Comparison of ENCODE assay signal across 8 mouse cellular contexts in genomic region chr16:87354748-87355147, GRCm38 (mm10). TPM values are rescaled to one million over a fixed set of nuclear protein-coding genes. Genes with fewer than 3 reads are reported as not detected.
A peak's percentile ranks its signal among the peaks of the same experiment; 100 is the strongest.
DNase-seq lines count a peak whose midpoint lies in the region; ATAC-seq and TF ChIP-seq lines count a peak whose summit lies in the region.

No protein-coding gene starts in this region.

- no peak for TF ChIP-seq POLR2A in kidney, adult 2 months (IDR thresholded peaks at IDR 0.05; ENCODE audit: low read depth, low read length)

- H3K9ac ChIP-seq in hindbrain, embryonic 15.5 days: peak overlapping the region; percentile 84; the same call in 1 of the 2 replicates
- H3K9ac ChIP-seq in midbrain, embryonic 14.5 days (replicated peaks; ENCODE audit: low read length): peak overlapping the region; percentile 68; the same call in 1 of the 2 replicates

- no peak overlapping the region; the same call in 1 of the 2 replicates for H3K4me3 ChIP-seq in kidney, adult 2 months (ENCODE audit: insufficient read depth, low read depth, low read length)
- H3K4me3 ChIP-seq in hindbrain, embryonic 15.5 days: peak overlapping the region; percentile 95
- peak overlapping the region; percentile 73 for H3K4me3 ChIP-seq in midbrain, embryonic 14.5 days (replicated peaks; ENCODE audit: low read depth, low read length)

- no peaks in the 10 kb centered on the region for H3K9me3 ChIP-seq in hindbrain, embryonic 15.5 days
- peaks cover 5% of the 10 kb centered on the region; the same call in 1 of the 2 replicates for H3K9me3 ChIP-seq in midbrain, embryonic 14.5 days (ENCODE audit: control insufficient read depth, low read length)

- peak overlapping the region; percentile 9; the same call in 1 of the 2 replicates for H3K27ac ChIP-seq in kidney, adult 2 months (ENCODE audit: insufficient read depth, low read depth, low read length)
- H3K27ac ChIP-seq in hindbrain, embryonic 15.5 days (replicated peaks): peak overlapping the region; percentile 99
- 0 out of 2 replicates have a peak overlapping the region, but pooled peaks have one; percentile 95 for H3K27ac ChIP-seq in midbrain, embryonic 14.5 days (replicated peaks; ENCODE audit: low read depth, low read length)

- 44% methylated on average over 7 of the region's 7 CpGs for WGBS in kidney, adult 2 months
- 80% methylated on average over 7 of the region's 7 CpGs for WGBS in hindbrain, embryonic 15.5 days
- 80% methylated on average over 7 of the region's 7 CpGs for WGBS in midbrain, embryonic 14.5 days

- peak; percentile 9 for ATAC-seq in common myeloid progenitor, adult 5-6 weeks (replicated peaks; ENCODE audit: low read depth, poor library complexity, severe bottlenecking)
- ATAC-seq in hindbrain, embryonic 15.5 days (ENCODE audit: low FRiP score, low read depth): no peak
- no peak for ATAC-seq in midbrain, embryonic 14.5 days (ENCODE audit: low FRiP score, low TSS enrichment)

- no peak for TF ChIP-seq CTCF in kidney, adult 2 months (conservative IDR thresholded peaks at IDR 0.05; ENCODE audit: insufficient read depth, insufficient read length, low read depth, low read length)

- H3K27me3 ChIP-seq in kidney, adult 2 months (replicated peaks; ENCODE audit: control insufficient read depth, insufficient read depth, low read length): no peaks in the 10 kb centered on the region
- H3K27me3 ChIP-seq in hindbrain, embryonic 15.5 days: no peaks in the 10 kb centered on the region
- no peaks in the 10 kb centered on the region for H3K27me3 ChIP-seq in midbrain, embryonic 14.5 days (ENCODE audit: control insufficient read depth, insufficient read depth, low read length)

- H3K4me1 ChIP-seq in kidney, adult 2 months (ENCODE audit: control insufficient read depth, insufficient read depth, low read length): no peaks in the 10 kb centered on the region
- H3K4me1 ChIP-seq in hindbrain, embryonic 15.5 days (replicated peaks): 0 out of 2 replicates have a peak, but pooled peaks cover 4% of the 10 kb centered on the region
- 0 out of 2 replicates have a peak, but pooled peaks cover 4% of the 10 kb centered on the region for H3K4me1 ChIP-seq in midbrain, embryonic 14.5 days (ENCODE audit: control insufficient read depth, insufficient read depth, low read length)

- H3K4me2 ChIP-seq in hindbrain, embryonic 15.5 days: peak overlapping the region; percentile 67
- H3K4me2 ChIP-seq in midbrain, embryonic 14.5 days (ENCODE audit: low read length): peak overlapping the region; percentile 53

- no peak for DNase-seq in kidney, adult 2 months
- no peak for DNase-seq in kidney, adult 9 months
- no peak for DNase-seq in midbrain, embryonic 14.5 days
- DNase-seq in urinary bladder, postnatal 4 days (ENCODE audit: low spot score in 2 of 2): no peak
- no peak for DNase-seq in T-cell, adult 2 months (ENCODE audit: low spot score)
- no peak for DNase-seq in thymus, postnatal 25 days

- no peaks in the 10 kb centered on the region for H3K36me3 ChIP-seq in kidney, adult 2 months (ENCODE audit: control insufficient read depth, insufficient read depth, low read length)
- H3K36me3 ChIP-seq in hindbrain, embryonic 15.5 days: peaks cover 18% of the 10 kb centered on the region
- peaks cover 21% of the 10 kb centered on the region for H3K36me3 ChIP-seq in midbrain, embryonic 14.5 days (ENCODE audit: control insufficient read depth, insufficient read depth, low read length)

RNA-seq across cellular contexts. Expression of gene N6amt1, which starts 0.8 kb away (rescaled TPM):
- polyA plus RNA-seq in kidney, adult 2 months (2012; rRNA removed): 13.5 and 16.4 TPM in 2 replicates
- total RNA-seq in common myeloid progenitor, adult 5-6 weeks (2017): 13.5 and 14.9 TPM in 2 replicates
- polyA plus RNA-seq in hindbrain, embryonic 15.5 days (2015; fragmentation: Nextera tagmentation; extraction: Ambion mirVana): 19.9 TPM in 2 replicates
- 18.7 and 19.5 TPM in 2 replicates for polyA plus RNA-seq in midbrain, embryonic 14.5 days (2014; fragmentation: Nextera tagmentation; extraction: Ambion mirVana)

Comparison
In these comparisons a context has a peak if more than half of its experiments do, and no peak if none do; other contexts are left out.
1. H3K27ac ChIP-seq: peak in every context shown above with its lines; median percentile 99 in hindbrain, embryonic 15.5 days; 95 in midbrain, embryonic 14.5 days; 9 in kidney, adult 2 months.